Mouse (Mus musculus) myocyte (in vitro differentiated cells): ENCODE data around the gene 1110008L16Rik.

Experiments
- E2F4 ChIP-seq: IDR thresholded peaks from one replicate; pipeline ENCODE4 v1.6.1; 2011; ENCODE audit warnings: mild to moderate bottlenecking, control low read depth, moderate library complexity; ENCODE audit not compliant: insufficient read depth
- POLR2A ChIP-seq: IDR thresholded peaks from one replicate; pipeline ENCODE4 v1.6.1; 2011; ENCODE audit warnings: low read depth, mild to moderate bottlenecking, control low read depth, moderate library complexity; ENCODE audit not compliant: insufficient read length

DNA sequence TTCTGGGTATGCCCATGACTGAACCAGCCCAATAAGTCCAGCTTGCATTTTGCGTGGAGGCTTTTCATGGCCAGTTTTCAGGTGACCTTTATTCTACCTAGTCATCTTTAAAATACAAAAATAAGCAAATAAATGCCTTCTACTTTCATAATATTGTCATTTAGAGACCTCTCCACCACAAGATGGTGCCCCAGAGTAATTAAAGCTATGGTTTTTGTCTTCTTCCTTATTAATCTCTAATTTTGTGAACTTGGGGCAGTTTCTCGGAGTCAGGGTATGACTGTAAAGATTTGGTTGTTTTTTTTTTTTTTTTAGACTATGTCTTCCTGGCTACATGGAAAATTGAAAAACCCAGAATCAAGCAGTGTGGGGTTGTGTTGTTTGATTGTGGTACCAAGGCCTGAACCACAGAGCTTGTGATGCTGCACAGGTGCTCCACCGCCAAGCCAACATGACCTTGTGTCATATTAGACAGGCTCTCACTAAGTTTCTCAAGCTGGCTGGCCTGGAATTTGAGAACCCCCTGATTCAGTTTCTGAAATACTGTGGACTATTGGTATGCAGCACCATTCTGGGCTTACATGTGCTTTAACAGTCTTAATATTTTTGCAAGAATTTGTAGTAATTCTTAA is 73.2 kb downstream of the 1110008L16Rik start:
- TF ChIP-seq POLR2A (no peak), E2F4 (no peak)
